Mouse (Mus musculus) large intestine, adult 2 months (tissue): ENCODE results near the gene Clec3a. TPM values are rescaled to one million over a fixed set of nuclear protein-coding genes. Genes with fewer than 3 reads are reported as not detected.

ENCODE experiments used
- DNase-seq: peaks from one replicate; pipeline ENCODE4 v3.0.0-alpha.2; 2012; ENCODE audit warnings: low read depth, low spot score
- WGBS: fragments of 180-500 bp; shearing (Covaris S2); methylation state at CpG from one replicate; pipeline ENCODE4 v1.1.7; 2018; 5-methylcytosine and 5-hydroxymethylcytosine counted together
- polyA plus RNA-seq: library from polyadenylated mRNA; depleted of rRNA; stranded (reverse); fragments of >200 nt; gene quantifications from 2 replicates; pipeline ENCODE4 v1.2.3, GENCODE M21; 2012; rRNA removed

Clec3a gene
- polyA plus RNA-seq, 1 experiment, result not detected

DNA sequence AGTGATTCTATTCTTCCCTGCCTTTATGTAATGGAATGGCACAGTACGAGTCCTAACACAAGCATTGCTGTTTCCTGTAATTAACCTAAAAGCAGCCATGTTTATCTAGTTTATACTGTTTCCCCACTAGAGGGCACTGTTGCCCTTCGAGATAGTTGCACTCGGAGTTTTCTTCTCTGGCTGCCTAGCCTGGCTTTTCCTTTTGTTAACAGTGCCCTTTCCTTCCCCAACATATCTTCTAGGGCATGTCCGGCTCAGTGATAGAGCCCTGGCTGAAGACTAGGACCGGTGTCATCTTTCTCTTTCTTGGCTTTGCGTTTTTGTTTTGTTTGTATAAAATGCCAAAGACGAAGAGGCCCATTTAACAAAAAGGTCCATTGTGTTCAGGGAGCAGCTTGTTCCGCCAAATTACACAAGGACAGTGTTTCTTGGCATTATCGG, 34.9 kb downstream of the Clec3a start:
- 19% methylated on average over 9 of the region's 9 CpGs for WGBS
- no peak for DNase-seq

- DNase-seq, result no peak
- 94% methylated on average over 8 of the region's 8 CpGs for WGBS
Measured at GRCm38 (mm10) chr8:114455302-114455701, 37.4 kb downstream of the Clec3a start.

GRCm38 (mm10) chr8:114455953-114456352, 38.1 kb downstream of the Clec3a start:
- DNase-seq, result no peak
- WGBS, result 85% methylated on average over 15 of the region's 15 CpGs

- DNase-seq, result no peak
- WGBS, result 72% methylated on average over 25 of the region's 25 CpGs
Measured at GRCm38 (mm10) chr8:114458113-114458784, 40.4 kb downstream of the Clec3a start.

GRCm38 (mm10) chr8:114460600-114460999, 42.7 kb downstream of the Clec3a start:
- WGBS, result 82% methylated on average over 5 of the region's 5 CpGs
- no peak for DNase-seq

DNA sequence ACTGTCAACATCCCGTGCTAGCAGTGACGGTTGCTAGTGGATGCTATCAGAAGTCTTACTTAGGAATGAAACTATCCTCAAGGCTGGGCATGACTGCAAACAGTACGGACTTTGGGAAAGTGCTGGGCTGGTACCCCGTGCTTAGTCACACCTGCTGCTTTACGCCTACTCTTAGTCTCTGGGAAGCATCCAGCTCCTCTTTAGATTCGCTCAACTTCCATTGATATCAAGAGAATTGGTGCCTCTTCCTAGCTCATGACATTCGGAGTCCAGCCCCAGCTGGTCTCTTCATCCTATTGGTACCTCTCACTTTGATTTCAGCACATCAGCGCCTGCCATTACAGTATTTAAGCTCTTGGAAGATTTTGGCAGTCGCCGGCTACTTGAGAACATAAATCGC, 44.7 kb downstream of the Clec3a start:
- WGBS, result 91% methylated on average over 11 of the region's 11 CpGs
- no peak for DNase-seq

DNA sequence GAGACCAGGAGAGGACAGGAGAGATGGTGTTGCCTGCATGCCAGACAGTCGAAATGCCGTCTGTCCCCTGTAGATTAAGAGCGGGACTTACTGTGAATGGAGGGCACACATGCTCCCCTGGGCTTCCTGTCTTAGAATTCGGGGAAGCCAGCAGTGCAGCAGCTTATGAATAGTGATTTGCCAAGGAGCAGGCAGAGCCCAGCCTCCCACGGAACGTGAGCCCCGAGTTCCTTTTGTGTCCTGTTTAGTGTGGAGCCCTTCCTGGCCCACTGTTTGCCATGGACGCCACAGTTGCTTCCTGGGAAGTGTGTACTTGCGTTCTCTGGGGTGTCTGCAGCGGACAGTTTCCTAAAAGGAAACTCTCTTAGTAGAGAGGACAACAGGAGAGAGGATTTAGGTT, 45.4 kb downstream of the Clec3a start:
- WGBS, result 79% methylated on average over 10 of the region's 10 CpGs
- DNase-seq, result no peak

GRCm38 (mm10) chr8:114468526-114469207, 50.8 kb downstream of the Clec3a start:
- 91% methylated on average over 21 of the region's 21 CpGs for WGBS
- no peak for DNase-seq

GRCm38 (mm10) chr8:114469208-114469590, 51.3 kb downstream of the Clec3a start:
- 92% methylated on average over 10 of the region's 10 CpGs for WGBS
- DNase-seq, result no peak

DNA sequence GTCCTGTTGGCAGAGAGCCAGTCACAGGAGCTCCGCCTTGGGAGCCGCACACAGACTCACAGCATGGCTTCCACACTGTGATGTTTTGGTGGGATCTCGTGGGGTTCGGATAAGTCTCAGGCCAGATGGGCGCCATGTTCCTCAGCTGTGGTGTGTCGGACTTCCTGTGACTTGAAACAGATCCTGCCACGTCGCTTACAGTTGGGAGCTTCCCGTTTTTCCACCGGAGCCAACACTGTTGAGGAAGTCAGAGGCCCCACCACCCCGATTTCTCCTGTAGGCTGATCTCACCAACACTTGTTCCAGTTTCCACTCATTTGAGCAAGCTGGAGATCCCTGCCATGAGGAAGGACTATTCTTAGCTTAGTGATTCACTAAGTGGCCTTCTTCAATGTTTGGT, 55.7 kb downstream of the Clec3a start:
- no peak for DNase-seq
- WGBS, result 93% methylated on average over 11 of the region's 11 CpGs

Other genes starting within 250 kb of the Clec3a start
- 1.3 and 1.7 TPM in 2 replicates for gene Vat1l, start 212.5 kb upstream of the Clec3a start, polyA plus RNA-seq
- gene Wwox, start 21.6 kb downstream of the Clec3a start, polyA plus RNA-seq, result 4.3 and 6.3 TPM in 2 replicates